ENCODE assay signal across 23 mouse cellular contexts in genomic region chr2:52470044-52470560, GRCm38 (mm10). TPM values are rescaled to one million over a fixed set of nuclear protein-coding genes. Genes with fewer than 3 reads are reported as not detected.
DNase-seq lines count a peak whose midpoint lies in the region; ATAC-seq and TF ChIP-seq lines count a peak whose summit lies in the region.
"Had no signal": no experiment of that assay in that cellular context is flagged by ENCODE, and none has a peak within 500 bp of the region (broad histone marks: within the 10 kb centered on the region; RNA-seq: fewer than 3 reads in every experiment).

No protein-coding gene starts in this region.

- H3K27ac ChIP-seq in intestine, embryonic 15.5 days, result no peak overlapping the region
- H3K27ac ChIP-seq in intestine, postnatal 0 days (ENCODE audit: low read depth, low read length), result 0 out of 2 replicates have a peak overlapping the region, but pooled peaks have one; percentile 10
- H3K27ac ChIP-seq: embryonic facial prominence, embryonic 13.5 days; embryonic facial prominence, embryonic 15.5 days; forebrain, embryonic 10.5 days; forebrain, embryonic 12.5 days had no signal

- no peaks in the 10 kb centered on the region for H3K36me3 ChIP-seq in intestine, embryonic 15.5 days
- no peaks in the 10 kb centered on the region for H3K36me3 ChIP-seq in intestine, postnatal 0 days (ENCODE audit: control insufficient read depth, insufficient read depth)
- H3K36me3 ChIP-seq: embryonic facial prominence, embryonic 13.5 days; embryonic facial prominence, embryonic 15.5 days; forebrain, embryonic 10.5 days; forebrain, embryonic 12.5 days had no signal

- 73% methylated on average over 4 of the region's 4 CpGs for WGBS in intestine, embryonic 15.5 days
- 50% methylated on average over 4 of the region's 4 CpGs for WGBS in intestine, postnatal 0 days

- DNase-seq in heart, adult 11 months, result peak; percentile 56
- no peak for DNase-seq in heart, adult 9 months (ENCODE audit: low spot score in 2 of 2)
- no peak for DNase-seq in urinary bladder, postnatal 4 days (ENCODE audit: low spot score in 2 of 2)
- DNase-seq: adrenal gland, adult 2 months; adrenal gland, postnatal 10 days; adrenal gland, postnatal 25 days; B cell, adult 2 months; cerebellum, adult 11 months; cerebellum, adult 18-20 months; cerebellum, adult 8-10 months; cerebellum, adult 9-11 months; cerebellum, postnatal 14 days; cerebellum, postnatal 36 days; embryo, embryonic 11 days had no signal

- H3K9me3 ChIP-seq in intestine, embryonic 15.5 days, result no peaks in the 10 kb centered on the region
- H3K9me3 ChIP-seq in intestine, postnatal 0 days (ENCODE audit: control insufficient read depth), result no peaks in the 10 kb centered on the region
- H3K9me3 ChIP-seq: embryonic facial prominence, embryonic 13.5 days; embryonic facial prominence, embryonic 15.5 days; forebrain, embryonic 10.5 days; forebrain, embryonic 12.5 days had no signal

- no peak overlapping the region for H3K9ac ChIP-seq in intestine, embryonic 15.5 days
- no peak overlapping the region for H3K9ac ChIP-seq in intestine, postnatal 0 days (ENCODE audit: low read depth, low read length)
- H3K9ac ChIP-seq: embryonic facial prominence, embryonic 13.5 days; embryonic facial prominence, embryonic 15.5 days; forebrain, embryonic 12.5 days had no signal

- H3K4me2 ChIP-seq in intestine, embryonic 15.5 days (replicated peaks), result no peak overlapping the region
- H3K4me2 ChIP-seq in intestine, postnatal 0 days (replicated peaks; ENCODE audit: low read depth), result no peak overlapping the region
- H3K4me2 ChIP-seq: embryonic facial prominence, embryonic 13.5 days; embryonic facial prominence, embryonic 15.5 days; forebrain, embryonic 12.5 days had no signal

- no peaks in the 10 kb centered on the region for H3K27me3 ChIP-seq in intestine, embryonic 15.5 days (replicated peaks)
- H3K27me3 ChIP-seq in intestine, postnatal 0 days (replicated peaks; ENCODE audit: control insufficient read depth, insufficient read depth, low read length), result no peaks in the 10 kb centered on the region
- H3K27me3 ChIP-seq: embryonic facial prominence, embryonic 13.5 days; embryonic facial prominence, embryonic 15.5 days had no signal

- no peak for TF ChIP-seq CTCF in intestine, postnatal 0 days (IDR thresholded peaks at IDR 0.05; ENCODE audit: low read depth)

- ATAC-seq in intestine, embryonic 15.5 days, result peak; percentile 69; the same call in 1 of the 2 replicates
- peak; percentile 66 for ATAC-seq in intestine, postnatal 0 days
- ATAC-seq: forebrain, embryonic 14.5 days; forebrain, embryonic 16.5 days had no signal

- H3K4me1 ChIP-seq in intestine, embryonic 15.5 days (replicated peaks), result no peaks in the 10 kb centered on the region
- no peaks in the 10 kb centered on the region for H3K4me1 ChIP-seq in intestine, postnatal 0 days (replicated peaks; ENCODE audit: control insufficient read depth, insufficient read depth, low read length)
- H3K4me1 ChIP-seq: embryonic facial prominence, embryonic 15.5 days; forebrain, embryonic 12.5 days had no signal

- no peak overlapping the region for H3K4me3 ChIP-seq in intestine, embryonic 15.5 days (replicated peaks)
- H3K4me3 ChIP-seq in intestine, postnatal 0 days (ENCODE audit: low read depth, low read length), result no peak overlapping the region
- H3K4me3 ChIP-seq: embryonic facial prominence, embryonic 13.5 days; embryonic facial prominence, embryonic 15.5 days; erythroblast, embryonic 14.5 days; forebrain, embryonic 10.5 days; forebrain, embryonic 12.5 days had no signal

RNA-seq across cellular contexts. Expression of gene Arl5a, which starts 45.4 kb away (rescaled TPM):
- 33.3 and 36.4 TPM in 2 replicates for polyA plus RNA-seq in intestine, embryonic 15.5 days (2015; fragmentation: Nextera tagmentation; extraction: Ambion mirVana)
- polyA plus RNA-seq in intestine, postnatal 0 days (2015; fragmentation: Nextera tagmentation; extraction: Ambion mirVana), result 27.4 and 31.1 TPM in 2 replicates
